Mouse (Mus musculus) erythroblast, embryonic 14.5 days (primary cell): ENCODE measurements at regions not wholly inside any gene's neighbourhood (a gene's known extent, or its start where the extent isn't known, plus 50 kb on each side); places are given as distances from the start of the nearest gene placed in this dataset.

Source experiments
- GATA1 ChIP-seq: IDR thresholded peaks from 2 replicates; pipeline ENCODE4 v1.6.1; 2012; ENCODE audit warnings: low read length, inconsistent platforms, mixed read lengths
- TAL1 ChIP-seq: IDR thresholded peaks from 3 replicates; pipeline ENCODE4 v1.6.1; 2012; ENCODE audit warnings: low read length, inconsistent platforms, mixed read lengths

DNA sequence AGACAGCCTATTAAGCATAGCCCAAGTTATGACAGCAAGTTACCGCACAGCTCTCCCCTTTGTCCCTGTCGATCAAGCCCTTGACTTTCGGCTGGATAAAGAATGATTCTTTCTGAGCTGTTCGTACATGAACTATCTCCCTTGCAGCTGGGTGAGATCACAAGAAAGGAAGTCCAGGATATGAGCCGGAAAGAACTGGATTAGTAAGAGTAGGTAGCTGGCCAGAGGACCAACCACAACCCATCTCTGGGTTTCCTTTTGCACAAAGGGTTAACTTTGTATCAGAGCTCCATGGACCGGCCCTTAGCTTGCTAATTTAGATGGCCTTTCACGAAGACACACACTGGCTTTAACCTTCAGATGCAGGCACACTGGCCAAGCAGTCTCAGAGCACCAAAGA is 153.3 kb upstream of the Spdye4c start:
- no peak for TF ChIP-seq TAL1
- TF ChIP-seq GATA1 = no peak
